8 mouse cellular contexts compared by ENCODE assay signal in the genomic region with DNA sequence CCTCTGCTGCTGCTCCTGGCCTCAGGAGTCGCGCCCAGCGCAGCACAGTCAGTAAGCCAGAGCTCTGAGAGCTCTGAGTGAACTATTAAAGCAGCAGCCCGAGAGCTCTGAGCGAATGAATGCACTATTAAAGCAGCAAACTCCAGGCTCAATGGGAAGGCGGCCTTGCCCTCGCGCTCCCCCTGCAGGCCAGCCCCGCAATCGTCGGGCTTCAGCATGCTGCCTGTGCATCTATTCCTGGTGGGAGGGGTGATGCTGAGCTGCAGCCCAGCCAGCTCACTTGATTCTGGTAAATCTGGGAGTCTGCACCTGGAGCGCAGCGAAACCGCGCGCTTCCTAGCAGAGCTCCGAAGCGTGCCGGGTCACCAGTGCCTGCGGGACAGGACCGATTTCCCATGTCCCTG. TPM values are rescaled to one million over a fixed set of nuclear protein-coding genes. Genes with fewer than 3 reads are reported as not detected.
A peak's percentile ranks its signal among the peaks of the same experiment; 100 is the strongest.
DNase-seq lines count a peak whose midpoint lies in the region; ATAC-seq and TF ChIP-seq lines count a peak whose summit lies in the region.
"Not testable (repeated sequence)": the region's sequence is repeated elsewhere in the genome, so short reads cannot be mapped to it uniquely, and the experiment has no call there.

No protein-coding gene starts in this region.

- H3K27ac ChIP-seq in CH12.LX (ENCODE audit: insufficient read depth, low read depth): peak overlapping the region; percentile 53; the same call in 1 of the 2 replicates
- H3K27ac ChIP-seq in liver, embryonic 13.5 days: peak overlapping the region; percentile 84
- peak overlapping the region; percentile 93 for H3K27ac ChIP-seq in stomach, embryonic 14.5 days (ENCODE audit: low read length)

- not testable (repeated sequence) for H3K9ac ChIP-seq in CH12.LX (ENCODE audit: insufficient read depth, low read depth); stomach, embryonic 14.5 days (replicated peaks; ENCODE audit: low read depth, low read length)
- peak overlapping the region; percentile 68 for H3K9ac ChIP-seq in liver, embryonic 13.5 days

- not testable (repeated sequence) for TF ChIP-seq POLR2A in CH12.LX (IDR thresholded peaks at IDR 0.05; ENCODE audit: low read depth, low read length)

- dilution Hi-C loops in CH12.LX (cut with MboI; ENCODE audit: extremely low pct_ligation_motif_present, extremely low pct_unique_long_range_greater_than_20kb, low sequenced_read_pairs): not testable (repeated sequence)

- H3K4me1 ChIP-seq in CH12.LX (ENCODE audit: control insufficient read depth in 1 of 2, insufficient read depth in 2 of 2); liver, embryonic 13.5 days (replicated peaks); stomach, embryonic 14.5 days (ENCODE audit: control insufficient read depth, insufficient read depth, low read length): not testable (repeated sequence)

- in situ Hi-C loops in CH12.LX (cut with MboI; ENCODE audit: low pct_ligation_motif_present, low pct_unique_long_range_greater_than_20kb, low sequenced_read_pairs): not testable (repeated sequence)

- not testable (repeated sequence) for H3K9me3 ChIP-seq in CH12.LX (replicated peaks; ENCODE audit: low read length); liver, embryonic 13.5 days (replicated peaks); stomach, embryonic 14.5 days (ENCODE audit: control insufficient read depth, low read depth, low read length)

- H3K4me3 ChIP-seq in CH12.LX (replicated peaks in 1 of 3; ENCODE audit: low read depth in 2 of 3, low read length in 2 of 3, poor library complexity in 1 of 3): peak overlapping the region in 2 of 3 experiments; percentile 25 to 63
- H3K4me3 ChIP-seq in liver, embryonic 13.5 days (replicated peaks): peak overlapping the region; percentile 65
- peak overlapping the region; percentile 42 for H3K4me3 ChIP-seq in stomach, embryonic 14.5 days (ENCODE audit: low read depth, low read length)

- WGBS in large intestine, adult 2 months: under 1% methylated on average over 21 of the region's 21 CpGs
- WGBS in liver, embryonic 13.5 days (ENCODE audit: insufficient replicate concordance): under 1% methylated on average over 21 of the region's 21 CpGs
- WGBS in stomach, embryonic 14.5 days: 0% methylated on average over 11 of the region's 21 CpGs

- H3K36me3 ChIP-seq in CH12.LX (replicated peaks in 1 of 2; ENCODE audit: control insufficient read depth in 1 of 2, insufficient read depth in 1 of 2, low read length in 1 of 2); liver, embryonic 13.5 days; stomach, embryonic 14.5 days (ENCODE audit: control insufficient read depth, insufficient read depth, low read length): not testable (repeated sequence)

- ATAC-seq in liver, embryonic 13.5 days (ENCODE audit: low read depth): peak; percentile 100
- peak; percentile 99 for ATAC-seq in stomach, embryonic 14.5 days (ENCODE audit: insufficient number of reproducible peaks, insufficient read depth, low FRiP score, low read depth)

- not testable (repeated sequence) for TF ChIP-seq EP300 in CH12.LX (IDR thresholded peaks at IDR 0.05; ENCODE audit: low read length)

- TF ChIP-seq CTCF in CH12.LX (conservative IDR thresholded peaks at IDR 0.05 in 1 of 2, IDR thresholded peaks at IDR 0.05 in 1 of 2; ENCODE audit: low read depth in 2 of 2, low read length in 2 of 2): peak; percentile 26 to 60; a peak in 2 of 4 replicates

- peak; percentile 6 for TF ChIP-seq RAD21 in CH12.LX (IDR thresholded peaks at IDR 0.05; ENCODE audit: low read depth, low read length)

- H3K4me2 ChIP-seq in CH12.LX (ENCODE audit: insufficient read depth, low read depth, poor library complexity, severe bottlenecking): not testable (repeated sequence)
- H3K4me2 ChIP-seq in liver, embryonic 13.5 days: peak overlapping the region; percentile 73
- peak overlapping the region; percentile 61 for H3K4me2 ChIP-seq in stomach, embryonic 14.5 days (replicated peaks; ENCODE audit: low read depth, low read length)

- peak; percentile 85 for DNase-seq in CH12.LX (ENCODE audit: extremely low read depth)
- peak; percentile 96 for DNase-seq in cerebellum, adult 9-11 months
- peak; percentile 91 to 94 for DNase-seq in frontal cortex, adult 2 months (ENCODE audit: extremely low spot score in 1 of 2, low spot score in 1 of 2)
- DNase-seq in heart, postnatal 36 days: peak; percentile 87 to 91
- DNase-seq in large intestine, adult 2 months (ENCODE audit: low read depth, low spot score): peak; percentile 35
- DNase-seq in liver, embryonic 13.5 days: not testable (repeated sequence)
- DNase-seq in neural tube, embryonic 10.5 days (ENCODE audit: extremely low spot score, low spot score): peak; percentile 83

- H3K27me3 ChIP-seq in CH12.LX (replicated peaks): peaks cover 14% of the 10 kb centered on the region
- not testable (repeated sequence) for H3K27me3 ChIP-seq in liver, embryonic 13.5 days; stomach, embryonic 14.5 days (ENCODE audit: control insufficient read depth, insufficient read depth, low read length)

- H3K79me2 ChIP-seq in CH12.LX (replicated peaks; ENCODE audit: control insufficient read depth, extremely low read depth, insufficient read depth, poor library complexity, severe bottlenecking): not testable (repeated sequence)

- intact Hi-C loops in heart, postnatal 36 days (cut with DNase I): loop anchor here (1.0 kb wide), 1 partner anchor 19 kb away; no protein-coding TSS in a partner anchor

TF ChIP-seq in CH12.LX, 34 proteins besides CTCF, POLR2A, EP300 and RAD21:
- 0 out of 2 replicates have a peak, but pooled peaks have one; percentile 28 for TF ChIP-seq MXI1 (IDR thresholded peaks at IDR 0.05; ENCODE audit: low read depth, low read length)
- peak; percentile 10; the same call in 1 of the 2 replicates for TF ChIP-seq ELF1 (IDR thresholded peaks at IDR 0.05; ENCODE audit: low read depth, low read length)
- TF ChIP-seq SMC3 (IDR thresholded peaks at IDR 0.05; ENCODE audit: low read depth, low read length): peak; percentile 13; the same call in 1 of the 2 replicates
- TF ChIP-seq MEF2A (IDR thresholded peaks at IDR 0.05; ENCODE audit: borderline replicate concordance, low read depth, low read length): 0 out of 2 replicates have a peak, but pooled peaks have one; percentile 20

RNA-seq across cellular contexts. Expression of gene Gm13283, which starts 2.3 kb away (rescaled TPM):
- total RNA-seq in CH12.LX (2012; rRNA removed) (not detected in 2 replicates), CH12.LX (2014; rRNA removed) (not detected in 2 replicates)
- polyA plus RNA-seq in CH12.LX (2012; ENCODE audit: insufficient read length, low read depth): not detected in 2 replicates
- polyA plus RNA-seq in frontal cortex, adult 2 months (2012; rRNA removed): not detected in 2 replicates
- not detected for total RNA-seq in heart, postnatal 36 days (2021)
- not detected in 2 replicates for polyA plus RNA-seq in large intestine, adult 2 months (2012; rRNA removed)
- polyA plus RNA-seq in liver, embryonic 13.5 days (2015; fragmentation: Nextera tagmentation; extraction: Ambion mirVana): not detected in 2 replicates
- 0.24 TPM in 1 of 2 replicates, not detected in the other for polyA plus RNA-seq in stomach, embryonic 14.5 days (2014; fragmentation: Nextera tagmentation; extraction: Ambion mirVana)

RNA-seq across cellular contexts. Expression of gene Gm13271, which starts 3.0 kb away (rescaled TPM):
- total RNA-seq in CH12.LX (2012; rRNA removed): not detected in 2 replicates
- not detected in 2 replicates for total RNA-seq in CH12.LX (2014; rRNA removed)
- polyA plus RNA-seq in CH12.LX (2012; ENCODE audit: insufficient read length, low read depth): not detected in 2 replicates
- polyA plus RNA-seq in frontal cortex, adult 2 months (2012; rRNA removed): not detected in 2 replicates
- not detected for total RNA-seq in heart, postnatal 36 days (2021)
- not detected in 2 replicates for polyA plus RNA-seq in large intestine, adult 2 months (2012; rRNA removed)
- not detected in 2 replicates for polyA plus RNA-seq in liver, embryonic 13.5 days (2015; fragmentation: Nextera tagmentation; extraction: Ambion mirVana)
- not detected in 2 replicates for polyA plus RNA-seq in stomach, embryonic 14.5 days (2014; fragmentation: Nextera tagmentation; extraction: Ambion mirVana)

RNA-seq across cellular contexts. Expression of gene Gm13290, which starts 16.0 kb away (rescaled TPM):
- total RNA-seq in CH12.LX (2012; rRNA removed) (not detected in 2 replicates), CH12.LX (2014; rRNA removed) (not detected in 2 replicates)
- not detected in 2 replicates for polyA plus RNA-seq in CH12.LX (2012; ENCODE audit: insufficient read length, low read depth)
- not detected in 2 replicates for polyA plus RNA-seq in frontal cortex, adult 2 months (2012; rRNA removed)
- total RNA-seq in heart, postnatal 36 days (2021): not detected
- polyA plus RNA-seq in large intestine, adult 2 months (2012; rRNA removed): not detected in 2 replicates
- not detected in 2 replicates for polyA plus RNA-seq in liver, embryonic 13.5 days (2015; fragmentation: Nextera tagmentation; extraction: Ambion mirVana)
- polyA plus RNA-seq in stomach, embryonic 14.5 days (2014; fragmentation: Nextera tagmentation; extraction: Ambion mirVana): 0.26 and 0.43 TPM in 2 replicates

RNA-seq across cellular contexts. Expression of gene Gm13289, which starts 19.1 kb away (rescaled TPM):
- total RNA-seq in CH12.LX (2012; rRNA removed): not detected in 2 replicates
- total RNA-seq in CH12.LX (2014; rRNA removed): not detected in 2 replicates
- polyA plus RNA-seq in CH12.LX (2012; ENCODE audit: insufficient read length, low read depth): not detected in 2 replicates
- not detected in 2 replicates for polyA plus RNA-seq in frontal cortex, adult 2 months (2012; rRNA removed)
- total RNA-seq in heart, postnatal 36 days (2021): not detected
- polyA plus RNA-seq in large intestine, adult 2 months (2012; rRNA removed): not detected in 2 replicates
- polyA plus RNA-seq in liver, embryonic 13.5 days (2015; fragmentation: Nextera tagmentation; extraction: Ambion mirVana): not detected in 2 replicates
- not detected in 2 replicates for polyA plus RNA-seq in stomach, embryonic 14.5 days (2014; fragmentation: Nextera tagmentation; extraction: Ambion mirVana)

RNA-seq across cellular contexts. Expression of gene Gm13272, which starts 22.0 kb away (rescaled TPM):
- not detected in 2 replicates for total RNA-seq in CH12.LX (2012; rRNA removed)
- not detected in 2 replicates for total RNA-seq in CH12.LX (2014; rRNA removed)
- not detected in 2 replicates for polyA plus RNA-seq in CH12.LX (2012; ENCODE audit: insufficient read length, low read depth)
- polyA plus RNA-seq in frontal cortex, adult 2 months (2012; rRNA removed): not detected in 2 replicates
- not detected for total RNA-seq in heart, postnatal 36 days (2021)
- not detected in 2 replicates for polyA plus RNA-seq in large intestine, adult 2 months (2012; rRNA removed)
- polyA plus RNA-seq in liver, embryonic 13.5 days (2015; fragmentation: Nextera tagmentation; extraction: Ambion mirVana): not detected in 2 replicates
- polyA plus RNA-seq in stomach, embryonic 14.5 days (2014; fragmentation: Nextera tagmentation; extraction: Ambion mirVana): not detected in 2 replicates
